Mouse (Mus musculus): ENCODE data around the gene Ermn.

GRCm38 (mm10) chr2:58052821-58053581 lies at the start of gene Ermn:
- TF ChIP-seq CTCF (conservative IDR thresholded peaks at IDR 0.05; ENCODE audit: low read length) = no peak
- TF ChIP-seq NANOG (IDR thresholded peaks at IDR 0.05; ENCODE audit: borderline replicate concordance, low read length) = no peak

All from E14TG2a.4 (cell line).